Mouse (Mus musculus): ENCODE measurements around the gene Atad5.
"Not testable (repeated sequence)": the region's sequence is repeated elsewhere in the genome, so short reads cannot be mapped to it uniquely, and the experiment has no call there.

The Atad5 gene

GRCm38 (mm10) chr11:80135954-80136683 is 46.9 kb downstream of the Atad5 start:
- TF ChIP-seq NANOG (IDR thresholded peaks at IDR 0.05; ENCODE audit: borderline replicate concordance, low read length) = peak; percentile 62; the same call in 1 of the 2 replicates
- no peak for TF ChIP-seq POU5F1 (IDR thresholded peaks at IDR 0.05; ENCODE audit: borderline replicate concordance, low read length)
- peaks cover 73% of the 10 kb centered on the region for H3K4me1 ChIP-seq (replicated peaks; ENCODE audit: low read depth, low read length)

DNA sequence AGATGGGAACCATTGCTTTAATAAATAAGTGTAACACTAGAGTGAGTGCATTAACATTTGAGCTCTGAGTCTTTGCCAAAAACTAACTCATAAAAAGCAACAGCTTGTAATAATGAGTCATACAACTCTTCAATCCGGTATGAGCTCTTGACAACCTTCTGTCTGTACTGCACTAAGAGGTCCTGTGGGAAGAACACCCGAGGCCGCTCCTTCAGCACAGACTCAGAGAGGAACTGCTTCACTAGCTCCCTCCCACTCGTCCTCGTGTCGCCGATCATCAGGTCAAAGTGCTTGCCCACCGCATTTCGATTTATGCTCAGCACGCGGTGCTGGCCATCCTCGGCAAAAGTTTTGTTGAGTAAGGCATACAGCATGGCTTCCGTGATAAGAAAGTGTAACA is 47.6 kb downstream of the Atad5 start:
- peak overlapping the region; percentile 94 for H3K4me3 ChIP-seq (replicated peaks; ENCODE audit: low read length)
- H3K9me3 ChIP-seq (ENCODE audit: low read length) = no peaks in the 10 kb centered on the region
- TF ChIP-seq NANOG (IDR thresholded peaks at IDR 0.05; ENCODE audit: borderline replicate concordance, low read length) (no peak), POU5F1 (IDR thresholded peaks at IDR 0.05; ENCODE audit: borderline replicate concordance, low read length) (no peak), CTCF (conservative IDR thresholded peaks at IDR 0.05; ENCODE audit: low read length) (no peak)
- H3K27me3 ChIP-seq (ENCODE audit: insufficient read depth, low read length) = no peaks in the 10 kb centered on the region
- H3K4me1 ChIP-seq (replicated peaks; ENCODE audit: low read depth, low read length) = peaks cover 73% of the 10 kb centered on the region
- peaks cover 66% of the 10 kb centered on the region for H3K36me3 ChIP-seq (ENCODE audit: insufficient read depth, low read length)

More at GRCm38 (mm10) chr11:80135954-80136683, 46.9 kb downstream of the Atad5 start:
- peak overlapping the region; percentile 94 for H3K4me3 ChIP-seq (replicated peaks; ENCODE audit: low read length)
- peaks cover 67% of the 10 kb centered on the region for H3K36me3 ChIP-seq (ENCODE audit: insufficient read depth, low read length)
- H3K27me3 ChIP-seq (ENCODE audit: insufficient read depth, low read length) = no peaks in the 10 kb centered on the region
- H3K9me3 ChIP-seq (ENCODE audit: low read length) = no peaks in the 10 kb centered on the region

DNA sequence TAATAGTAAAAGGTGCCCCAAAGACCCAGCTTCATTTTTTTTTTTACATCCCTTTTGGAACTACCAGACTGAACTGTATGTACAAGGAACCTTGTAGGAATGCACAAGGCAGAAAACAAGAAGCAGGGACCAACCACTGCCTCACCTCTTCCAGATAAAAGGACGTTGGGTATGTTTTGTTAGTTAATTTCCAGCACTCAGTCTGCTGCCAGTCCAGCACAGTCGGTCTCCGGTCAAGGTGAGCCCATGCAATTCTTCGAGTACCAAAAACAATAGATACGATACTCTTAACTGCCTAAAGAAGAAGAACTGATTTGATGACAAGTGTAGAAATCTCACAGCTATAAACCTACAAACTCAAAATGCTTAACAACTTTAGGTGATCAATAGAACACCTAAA is 48.6 kb downstream of the Atad5 start:
- Histone ChIP-seq H3K36me3 (ENCODE audit: insufficient read depth, low read length) (peaks cover 60% of the 10 kb centered on the region), H3K4me3 (replicated peaks; ENCODE audit: low read length) (peak overlapping the region; percentile 94), H3K9me3 (ENCODE audit: low read length) (no peaks in the 10 kb centered on the region), H3K27me3 (ENCODE audit: insufficient read depth, low read length) (no peaks in the 10 kb centered on the region), H3K4me1 (replicated peaks; ENCODE audit: low read depth, low read length) (peaks cover 67% of the 10 kb centered on the region)
- TF ChIP-seq CTCF (conservative IDR thresholded peaks at IDR 0.05; ENCODE audit: low read length) (no peak), NANOG (IDR thresholded peaks at IDR 0.05; ENCODE audit: borderline replicate concordance, low read length) (peak; percentile 90), POU5F1 (IDR thresholded peaks at IDR 0.05; ENCODE audit: borderline replicate concordance, low read length) (no peak)

- TF ChIP-seq NANOG (IDR thresholded peaks at IDR 0.05; ENCODE audit: borderline replicate concordance, low read length) (no peak), CTCF (conservative IDR thresholded peaks at IDR 0.05; ENCODE audit: low read length) (no peak), POU5F1 (IDR thresholded peaks at IDR 0.05; ENCODE audit: borderline replicate concordance, low read length) (no peak)
- no peaks in the 10 kb centered on the region for H3K27me3 ChIP-seq (ENCODE audit: insufficient read depth, low read length)
- peak within 1 kb of the TSS; percentile 94 for H3K4me3 ChIP-seq (replicated peaks; ENCODE audit: low read length)
- H3K9me3 ChIP-seq (ENCODE audit: low read length) = no peaks in the 10 kb centered on the region
- peaks cover 34% of the 10 kb centered on the region for H3K36me3 ChIP-seq (ENCODE audit: insufficient read depth, low read length)
- H3K4me1 ChIP-seq (replicated peaks; ENCODE audit: low read depth, low read length) = peaks cover 58% of the 10 kb centered on the region
These were observed 52.8 kb downstream of the Atad5 start, which contains the start of gene Tefm for GRCm38 (mm10) chr11:80141825-80142521. Gene Tefm (minus strand): TSS chr11:80142175.

DNA sequence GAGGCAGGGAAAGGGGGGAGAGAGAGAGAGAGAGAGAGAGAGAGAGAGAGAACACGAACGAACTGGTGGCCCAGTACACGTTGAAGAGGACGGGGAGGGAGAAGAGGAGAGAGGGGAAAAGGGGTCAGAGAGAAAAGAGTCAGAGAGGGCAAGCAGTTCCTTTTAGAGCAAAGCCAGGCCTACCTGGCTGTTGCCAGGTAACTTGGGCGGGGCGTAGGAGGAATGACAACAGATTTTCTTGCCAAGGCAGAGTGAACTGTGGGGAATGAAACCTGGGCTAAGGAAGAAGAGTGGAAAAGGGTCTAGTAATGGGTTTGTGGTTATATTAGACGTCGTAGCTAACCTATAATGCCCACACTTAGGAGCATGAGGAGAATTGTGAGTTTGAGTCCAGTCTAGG is 53.7 kb downstream of the Atad5 start:
- TF ChIP-seq NANOG (IDR thresholded peaks at IDR 0.05; ENCODE audit: borderline replicate concordance, low read length) = no peak
- Histone ChIP-seq H3K36me3 (ENCODE audit: insufficient read depth, low read length) (peaks cover 27% of the 10 kb centered on the region), H3K4me3 (replicated peaks; ENCODE audit: low read length) (peak overlapping the region; percentile 94), H3K4me1 (replicated peaks; ENCODE audit: low read depth, low read length) (peaks cover 59% of the 10 kb centered on the region), H3K9me3 (ENCODE audit: low read length) (no peaks in the 10 kb centered on the region), H3K27me3 (ENCODE audit: insufficient read depth, low read length) (no peaks in the 10 kb centered on the region)

GRCm38 (mm10) chr11:80145787-80146275 is 56.6 kb downstream of the Atad5 start:
- H3K27me3 ChIP-seq (ENCODE audit: insufficient read depth, low read length) = no peaks in the 10 kb centered on the region
- peaks cover 51% of the 10 kb centered on the region for H3K4me1 ChIP-seq (replicated peaks; ENCODE audit: low read depth, low read length)
- no peak overlapping the region for H3K4me3 ChIP-seq (replicated peaks; ENCODE audit: low read length)
- H3K9me3 ChIP-seq (ENCODE audit: low read length) = no peaks in the 10 kb centered on the region
- TF ChIP-seq CTCF (conservative IDR thresholded peaks at IDR 0.05; ENCODE audit: low read length) (no peak), POU5F1 (IDR thresholded peaks at IDR 0.05; ENCODE audit: borderline replicate concordance, low read length) (no peak), NANOG (IDR thresholded peaks at IDR 0.05; ENCODE audit: borderline replicate concordance, low read length) (no peak)
- no peaks in the 10 kb centered on the region for H3K36me3 ChIP-seq (ENCODE audit: insufficient read depth, low read length)

GRCm38 (mm10) chr11:80147748-80148147 is 58.5 kb downstream of the Atad5 start:
- peaks cover 43% of the 10 kb centered on the region for H3K4me1 ChIP-seq (replicated peaks; ENCODE audit: low read depth, low read length)

GRCm38 (mm10) chr11:80148313-80148712 is 59.1 kb downstream of the Atad5 start:
- TF ChIP-seq POU5F1 (IDR thresholded peaks at IDR 0.05; ENCODE audit: borderline replicate concordance, low read length) (no peak), CTCF (conservative IDR thresholded peaks at IDR 0.05; ENCODE audit: low read length) (no peak), NANOG (IDR thresholded peaks at IDR 0.05; ENCODE audit: borderline replicate concordance, low read length) (no peak)
- Histone ChIP-seq H3K36me3 (ENCODE audit: insufficient read depth, low read length) (no peaks in the 10 kb centered on the region), H3K4me3 (replicated peaks; ENCODE audit: low read length) (no peak overlapping the region), H3K4me1 (replicated peaks; ENCODE audit: low read depth, low read length) (peaks cover 40% of the 10 kb centered on the region), H3K27me3 (ENCODE audit: insufficient read depth, low read length) (no peaks in the 10 kb centered on the region), H3K9me3 (ENCODE audit: low read length) (no peaks in the 10 kb centered on the region)

More at GRCm38 (mm10) chr11:80147748-80148147, 58.5 kb downstream of the Atad5 start:
- Histone ChIP-seq H3K36me3 (ENCODE audit: insufficient read depth, low read length) (no peaks in the 10 kb centered on the region), H3K4me3 (replicated peaks; ENCODE audit: low read length) (no peak overlapping the region), H3K9me3 (ENCODE audit: low read length) (no peaks in the 10 kb centered on the region), H3K27me3 (ENCODE audit: insufficient read depth, low read length) (no peaks in the 10 kb centered on the region)
- no peak for TF ChIP-seq NANOG (IDR thresholded peaks at IDR 0.05; ENCODE audit: borderline replicate concordance, low read length)
- TF ChIP-seq CTCF (conservative IDR thresholded peaks at IDR 0.05; ENCODE audit: low read length) = 0 out of 2 replicates have a peak, but pooled peaks have one; percentile 8

DNA sequence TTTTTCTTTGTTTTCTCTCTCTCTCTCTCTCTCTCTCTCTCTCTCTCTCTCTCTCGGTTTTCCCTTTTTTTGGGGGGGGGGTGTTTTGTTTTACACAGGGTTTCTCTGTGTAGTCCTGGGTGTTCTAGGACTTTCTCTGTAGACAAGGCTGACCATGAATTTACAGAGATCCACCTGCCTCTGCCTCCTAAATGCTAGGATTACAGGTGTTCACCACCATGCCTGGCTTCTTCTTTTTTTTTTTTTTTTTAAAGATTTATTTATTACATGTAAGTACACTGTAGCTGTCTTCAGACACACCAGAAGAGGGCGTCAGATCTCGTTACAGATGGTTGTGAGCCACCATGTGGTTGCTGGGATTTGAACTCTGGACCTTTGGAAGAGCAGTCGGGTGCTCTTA is 59.8 kb downstream of the Atad5 start:
- not testable (repeated sequence) for H3K4me3 ChIP-seq (replicated peaks; ENCODE audit: low read length); H3K36me3 ChIP-seq (ENCODE audit: insufficient read depth, low read length); H3K9me3 ChIP-seq (ENCODE audit: low read length); H3K27me3 ChIP-seq (ENCODE audit: insufficient read depth, low read length)
- peaks cover 42% of the 10 kb centered on the region for H3K4me1 ChIP-seq (replicated peaks; ENCODE audit: low read depth, low read length)

All from E14TG2a.4 (cell line).